Mouse (Mus musculus) layer of hippocampus, postnatal 10 days (tissue): ENCODE measurements around the gene Pxdc1. TPM values are rescaled to one million over a fixed set of nuclear protein-coding genes. Genes with fewer than 3 reads are reported as not detected.
A peak's percentile ranks its signal among the peaks of the same experiment; 100 is the strongest.

ENCODE experiments used
- DNase-seq, 2 experiments: peaks; one replicate each; pipeline ENCODE4 v3.0.0; 2021; ENCODE audit warnings: low spot score in 2 of 2
- total RNA-seq, 2 experiments: library from RNA; stranded (reverse); gene quantifications; 2 replicates each; pipeline ENCODE4 v1.2.3; 2021

Pxdc1 gene
- total RNA-seq, 2 experiments from 2014 or later: 14.1 to 14.7 TPM

GRCm38 (mm10) chr13:34651474-34651991, 1.8 kb downstream of the Pxdc1 start:
- peak in 1 of 2 experiments; percentile 42 for DNase-seq

GRCm38 (mm10) chr13:34650953-34651352, 2.3 kb downstream of the Pxdc1 start:
- DNase-seq: peak; percentile 46

- DNase-seq: no peak
These were observed 2.9 kb downstream of the Pxdc1 start for GRCm38 (mm10) chr13:34650371-34650770.

GRCm38 (mm10) chr13:34647751-34648150, 5.5 kb downstream of the Pxdc1 start:
- DNase-seq: no peak

GRCm38 (mm10) chr13:34647221-34647620, 6.1 kb downstream of the Pxdc1 start:
- no peak for DNase-seq

- DNase-seq: no peak
These were observed 7.0 kb downstream of the Pxdc1 start for GRCm38 (mm10) chr13:34646240-34646750.

GRCm38 (mm10) chr13:34645519-34645918, 7.8 kb downstream of the Pxdc1 start:
- DNase-seq: no peak

GRCm38 (mm10) chr13:34644401-34644800, 8.9 kb downstream of the Pxdc1 start:
- DNase-seq: no peak

- no peak for DNase-seq
These were observed 9.4 kb downstream of the Pxdc1 start for GRCm38 (mm10) chr13:34643926-34644325.

- DNase-seq: peak; percentile 81 to 82
These were observed 10.1 kb downstream of the Pxdc1 start for GRCm38 (mm10) chr13:34642941-34643875.

GRCm38 (mm10) chr13:34641066-34641465, 12.2 kb downstream of the Pxdc1 start:
- DNase-seq: no peak

- peak; percentile 83 to 89 for DNase-seq
These were observed 17.3 kb downstream of the Pxdc1 start for GRCm38 (mm10) chr13:34635978-34636377.

GRCm38 (mm10) chr13:34630319-34630718, 23.0 kb downstream of the Pxdc1 start:
- no peak for DNase-seq

- DNase-seq: no peak
These were observed 23.5 kb downstream of the Pxdc1 start for GRCm38 (mm10) chr13:34629741-34630140.

GRCm38 (mm10) chr13:34627446-34627845, 25.8 kb downstream of the Pxdc1 start:
- DNase-seq: no peak

- no peak for DNase-seq
These were observed 28.9 kb downstream of the Pxdc1 start for GRCm38 (mm10) chr13:34624414-34624813.

GRCm38 (mm10) chr13:34612402-34612801, 40.9 kb downstream of the Pxdc1 start:
- peak in 1 of 2 experiments; percentile 33 for DNase-seq

- DNase-seq: no peak
These were observed 43.6 kb downstream of the Pxdc1 start for GRCm38 (mm10) chr13:34609711-34610110.

GRCm38 (mm10) chr13:34607079-34607478, 46.2 kb downstream of the Pxdc1 start:
- no peak for DNase-seq

GRCm38 (mm10) chr13:34605884-34606283, 47.4 kb downstream of the Pxdc1 start:
- no peak for DNase-seq

GRCm38 (mm10) chr13:34605206-34605605, 48.1 kb downstream of the Pxdc1 start:
- no peak for DNase-seq

GRCm38 (mm10) chr13:34604406-34604805, 48.9 kb downstream of the Pxdc1 start:
- no peak for DNase-seq
